Mouse (Mus musculus) CH12.LX (cell line): Measurements from ENCODE around the gene Sh2d7.
A peak's percentile ranks its signal among the peaks of the same experiment; 100 is the strongest.

ENCODE experiments used
- CTCF ChIP-seq, 2 experiments: IDR thresholded peaks in 1 of 2; conservative IDR thresholded peaks in 1 of 2; 2 replicates each; pipeline ENCODE4 v1.5.1; 2011 to 2012; ENCODE audit warnings: low read depth in 2 of 2, low read length in 2 of 2, improper control_type of control experiment in 1 of 2, inconsistent platforms in 1 of 2, mild to moderate bottlenecking in 1 of 2, moderate library complexity in 1 of 2
- KAT2A ChIP-seq: IDR thresholded peaks from 2 replicates; pipeline ENCODE4 v1.6.1; 2012; ENCODE audit warnings: low read length, improper control_type of control experiment, inconsistent platforms; ENCODE audit not compliant: insufficient replicate concordance
- POLR2A ChIP-seq: IDR thresholded peaks from 2 replicates; pipeline ENCODE4 v1.6.1; 2011; ENCODE audit warnings: low read depth, mild to moderate bottlenecking, improper control_type of control experiment, low read length
- RAD21 ChIP-seq: IDR thresholded peaks from 2 replicates; pipeline ENCODE4 v1.6.1; 2011; ENCODE audit warnings: low read depth, mild to moderate bottlenecking, low read length, improper control_type of control experiment, moderate library complexity
- TCF12 ChIP-seq: IDR thresholded peaks from 2 replicates; pipeline ENCODE4 v1.6.1; 2014; ENCODE audit warnings: low read depth, mild to moderate bottlenecking, inconsistent platforms, low read length, improper control_type of control experiment
- ZKSCAN1 ChIP-seq: IDR thresholded peaks from 2 replicates; pipeline ENCODE4 v1.6.1; 2012; ENCODE audit warnings: low read depth, inconsistent platforms, low read length, improper control_type of control experiment, borderline replicate concordance

DNA sequence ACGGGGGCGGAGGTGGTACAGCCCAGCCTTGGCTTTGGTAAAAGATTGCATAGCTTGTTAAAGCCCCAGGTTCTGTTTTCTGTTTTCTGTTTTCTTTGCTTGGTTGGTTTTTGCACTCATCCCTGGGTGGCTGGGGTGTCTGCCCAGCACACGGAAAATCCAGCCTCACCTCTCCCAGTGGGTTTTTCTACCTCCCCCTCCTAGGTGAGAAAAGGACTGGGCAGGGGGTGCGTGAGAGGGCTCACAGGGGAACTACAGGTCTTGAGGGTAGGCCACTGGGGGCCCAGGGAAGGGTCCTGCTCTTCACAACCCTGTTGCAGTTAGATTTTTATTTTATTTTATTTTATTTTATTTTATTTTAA lies 6.2 kb downstream of the Sh2d7 start:
- TF ChIP-seq CTCF (conservative IDR thresholded peaks at IDR 0.05 in 1 of 2, IDR thresholded peaks at IDR 0.05 in 1 of 2; ENCODE audit: low read depth in 2 of 2, low read length in 2 of 2) (no peak), RAD21 (no peak), TCF12 (0 out of 2 replicates have a peak, but pooled peaks have one; percentile 30), POLR2A (no peak; the same call in 1 of the 2 replicates), KAT2A (no peak), ZKSCAN1 (no peak)
